Mouse (Mus musculus) stomach, embryonic 15.5 days (tissue): ENCODE measurements around the gene Osbpl3. TPM values are rescaled to one million over a fixed set of nuclear protein-coding genes. Genes with fewer than 3 reads are reported as not detected.

Experiments
- ATAC-seq: fragments of 200-750 bp; cut with Nextera tagmentation; 2 replicates; pipeline ENCODE4 v1.8.0; 2017; ENCODE audit warnings: low read depth, moderate number of reproducible peaks, moderate TSS enrichment; ENCODE audit not compliant: insufficient read depth, low FRiP score
- H3K27ac ChIP-seq: fragments of 300-500 bp; sonication (generic); 2 replicates; pipeline ENCODE4 v1.5.1; 2015; ENCODE audit warnings: mild to moderate bottlenecking, inconsistent platforms
- H3K27me3 ChIP-seq: fragments of 300-500 bp; sonication (generic); replicated peaks from 2 replicates; pipeline ENCODE4 v1.6.1; 2015; ENCODE audit warnings: inconsistent platforms
- H3K36me3 ChIP-seq: fragments of 300-500 bp; sonication (generic); 2 replicates; pipeline ENCODE4 v1.6.1; 2015; ENCODE audit warnings: inconsistent platforms
- H3K4me1 ChIP-seq: fragments of 300-500 bp; sonication (generic); 2 replicates; pipeline ENCODE4 v1.6.1; 2015; ENCODE audit warnings: inconsistent platforms
- H3K4me2 ChIP-seq: fragments of 300-500 bp; sonication (generic); 2 replicates; pipeline ENCODE4 v1.6.1; 2015; ENCODE audit warnings: mild to moderate bottlenecking, inconsistent platforms
- H3K4me3 ChIP-seq: fragments of 300-500 bp; sonication (generic); replicated peaks from 2 replicates; pipeline ENCODE4 v1.5.1; 2015; ENCODE audit warnings: inconsistent platforms
- H3K9ac ChIP-seq: fragments of 300-500 bp; sonication (generic); 2 replicates; pipeline ENCODE4 v1.6.1; 2015; ENCODE audit warnings: inconsistent platforms
- H3K9me3 ChIP-seq: fragments of 300-500 bp; sonication (generic); 2 replicates; pipeline ENCODE4 v1.6.1; 2016; ENCODE audit warnings: inconsistent platforms
- WGBS: fragments of 180-500 bp; shearing (Covaris S2); methylation state at CpG from one replicate; pipeline ENCODE4 v1.1.7; 2015; 5-methylcytosine and 5-hydroxymethylcytosine counted together
- polyA plus RNA-seq: library from polyadenylated mRNA; unstranded; fragments of >200 nt; fragmentation: Nextera tagmentation; extraction: Ambion mirVana; gene quantifications from 2 replicates; pipeline ENCODE4 v1.2.1, GENCODE M21; 2015

The Osbpl3 gene
- polyA plus RNA-seq, 1 experiment from 2014 or later, result 12.0 TPM

GRCm38 (mm10) chr6:50294128-50294527 lies 161.9 kb downstream of the Osbpl3 start:
- no peak; the same call in 1 of the 2 replicates for ATAC-seq
- Histone ChIP-seq H3K4me3 (no peak overlapping the region), H3K27ac (no peak overlapping the region), H3K4me2 (no peak overlapping the region), H3K27me3 (no peaks in the 10 kb centered on the region), H3K4me1 (no peaks in the 10 kb centered on the region), H3K9me3 (no peaks in the 10 kb centered on the region), H3K36me3 (no peaks in the 10 kb centered on the region), H3K9ac (no peak overlapping the region)
- 45% methylated on average over 1 of the region's 1 CpGs for WGBS

- H3K9me3 ChIP-seq, result no peaks in the 10 kb centered on the region
- ATAC-seq, result no peak
- H3K9ac ChIP-seq, result no peak overlapping the region
- no peaks in the 10 kb centered on the region for H3K4me1 ChIP-seq
- 85% methylated on average over 4 of the region's 4 CpGs for WGBS
- no peaks in the 10 kb centered on the region for H3K27me3 ChIP-seq
- H3K27ac ChIP-seq, result no peak overlapping the region
- no peaks in the 10 kb centered on the region for H3K36me3 ChIP-seq
- H3K4me3 ChIP-seq, result no peak overlapping the region
- no peak overlapping the region for H3K4me2 ChIP-seq
Measured at GRCm38 (mm10) chr6:50291650-50292049, 164.4 kb downstream of the Osbpl3 start.

DNA sequence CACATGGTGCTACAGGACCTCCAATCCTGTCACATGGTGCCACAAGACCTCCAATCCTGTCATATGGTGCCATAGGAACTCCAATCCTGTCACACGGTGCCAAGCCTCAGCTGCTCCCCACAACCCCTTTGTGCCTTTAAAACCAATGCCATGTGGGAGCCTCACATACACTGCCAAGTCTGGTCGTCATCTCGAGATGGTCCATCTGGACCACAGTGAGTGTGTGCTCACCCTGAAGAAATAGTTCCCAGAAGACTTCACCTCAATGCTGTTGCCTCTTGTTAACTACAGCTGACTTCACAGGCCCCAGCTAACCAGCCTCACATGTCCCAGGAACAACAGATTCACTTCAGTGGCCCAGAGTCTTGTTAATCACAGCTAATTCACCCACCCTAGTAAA lies 169.1 kb downstream of the Osbpl3 start:
- Histone ChIP-seq H3K4me1 (no peaks in the 10 kb centered on the region), H3K36me3 (no peaks in the 10 kb centered on the region), H3K4me2 (no peak overlapping the region), H3K9ac (no peak overlapping the region), H3K27ac (no peak overlapping the region), H3K9me3 (no peaks in the 10 kb centered on the region), H3K4me3 (no peak overlapping the region), H3K27me3 (no peaks in the 10 kb centered on the region)
- no peak for ATAC-seq
- 91% methylated on average over 3 of the region's 3 CpGs for WGBS

- Histone ChIP-seq H3K36me3 (no peaks in the 10 kb centered on the region), H3K27ac (no peak overlapping the region), H3K9me3 (no peaks in the 10 kb centered on the region), H3K4me3 (no peak overlapping the region), H3K9ac (no peak overlapping the region), H3K27me3 (no peaks in the 10 kb centered on the region), H3K4me2 (no peak overlapping the region), H3K4me1 (no peaks in the 10 kb centered on the region)
- WGBS, result 71% methylated on average over 7 of the region's 7 CpGs
- no peak for ATAC-seq
Measured at GRCm38 (mm10) chr6:50279642-50280041, 176.4 kb downstream of the Osbpl3 start.

DNA sequence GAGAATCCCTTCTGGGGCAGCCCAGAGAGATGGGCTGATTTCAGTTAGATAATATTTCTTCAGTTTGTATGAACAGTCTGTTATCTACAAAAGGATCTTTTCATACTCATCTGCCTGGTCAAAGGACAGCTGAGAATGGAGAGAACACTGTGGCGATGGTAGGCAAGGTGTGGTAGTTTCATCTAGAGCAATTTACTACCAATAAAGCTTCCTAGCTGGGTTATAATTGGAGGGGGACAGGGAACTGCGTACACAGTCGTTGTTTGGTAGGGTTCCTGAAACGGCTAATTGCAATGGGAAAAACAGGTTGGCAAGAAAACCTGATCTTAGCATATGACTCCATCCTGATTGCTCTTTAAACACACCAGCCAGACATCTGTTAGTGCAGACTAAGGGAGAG lies 182.1 kb downstream of the Osbpl3 start:
- no peaks in the 10 kb centered on the region for H3K4me1 ChIP-seq
- H3K27ac ChIP-seq, result no peak overlapping the region
- ATAC-seq, result no peak
- no peaks in the 10 kb centered on the region for H3K27me3 ChIP-seq
- H3K4me2 ChIP-seq, result no peak overlapping the region
- no peak overlapping the region for H3K4me3 ChIP-seq
- H3K9me3 ChIP-seq, result no peaks in the 10 kb centered on the region
- 79% methylated on average over 4 of the region's 4 CpGs for WGBS
- H3K9ac ChIP-seq, result no peak overlapping the region
- H3K36me3 ChIP-seq, result no peaks in the 10 kb centered on the region

- Histone ChIP-seq H3K27me3 (no peaks in the 10 kb centered on the region), H3K4me1 (no peaks in the 10 kb centered on the region), H3K36me3 (no peaks in the 10 kb centered on the region), H3K27ac (no peak overlapping the region), H3K4me2 (no peak overlapping the region), H3K4me3 (no peak overlapping the region), H3K9ac (no peak overlapping the region), H3K9me3 (no peaks in the 10 kb centered on the region)
- no peak for ATAC-seq
- 69% methylated on average over 1 of the region's 1 CpGs for WGBS
Measured at GRCm38 (mm10) chr6:50273416-50273815, 182.6 kb downstream of the Osbpl3 start.

DNA sequence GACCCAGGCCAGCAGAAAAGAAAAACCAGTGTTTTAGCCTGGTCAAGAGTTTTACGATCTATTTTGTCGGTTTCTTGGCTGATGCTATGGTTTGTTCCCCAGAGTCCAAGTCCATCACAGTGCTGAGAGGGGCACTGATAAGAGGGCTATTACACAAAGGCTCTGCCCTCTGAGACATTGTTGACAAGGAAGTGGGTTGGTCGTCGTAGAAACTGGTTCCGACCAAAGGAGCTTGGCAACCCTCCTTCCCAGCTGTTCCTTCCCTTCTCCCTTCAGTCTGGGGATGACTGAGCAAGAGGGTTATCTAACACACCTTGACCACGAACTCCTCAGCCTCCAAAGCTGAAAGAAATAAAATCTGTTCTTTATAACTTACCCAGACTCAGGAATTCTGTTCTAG lies 192.3 kb downstream of the Osbpl3 start, which contains the start of gene Gsdme:
Gene Gsdme, minus strand, starts transcription at position 193 of the 400 bp plus-strand sequence.
- Histone ChIP-seq H3K27ac (no peak within 1 kb of the TSS), H3K9me3 (no peaks in the 10 kb centered on the region), H3K36me3 (no peaks in the 10 kb centered on the region), H3K4me1 (0 out of 2 replicates have a peak, but pooled peaks cover 5% of the 10 kb centered on the region), H3K9ac (no peak within 1 kb of the TSS), H3K4me2 (no peak within 1 kb of the TSS), H3K27me3 (no peaks in the 10 kb centered on the region), H3K4me3 (no peak within 1 kb of the TSS)
- ATAC-seq, result no peak
- 70% methylated on average over 6 of the region's 6 CpGs for WGBS

GRCm38 (mm10) chr6:50262310-50262709 lies 193.7 kb downstream of the Osbpl3 start:
- Histone ChIP-seq H3K4me2 (peak overlapping the region; percentile 80), H3K4me3 (peak overlapping the region; percentile 53), H3K9me3 (no peaks in the 10 kb centered on the region), H3K4me1 (0 out of 2 replicates have a peak, but pooled peaks cover 5% of the 10 kb centered on the region), H3K9ac (no peak overlapping the region), H3K36me3 (no peaks in the 10 kb centered on the region), H3K27ac (no peak overlapping the region), H3K27me3 (no peaks in the 10 kb centered on the region)
- ATAC-seq, result no peak
- WGBS, result 26% methylated on average over 7 of the region's 7 CpGs

DNA sequence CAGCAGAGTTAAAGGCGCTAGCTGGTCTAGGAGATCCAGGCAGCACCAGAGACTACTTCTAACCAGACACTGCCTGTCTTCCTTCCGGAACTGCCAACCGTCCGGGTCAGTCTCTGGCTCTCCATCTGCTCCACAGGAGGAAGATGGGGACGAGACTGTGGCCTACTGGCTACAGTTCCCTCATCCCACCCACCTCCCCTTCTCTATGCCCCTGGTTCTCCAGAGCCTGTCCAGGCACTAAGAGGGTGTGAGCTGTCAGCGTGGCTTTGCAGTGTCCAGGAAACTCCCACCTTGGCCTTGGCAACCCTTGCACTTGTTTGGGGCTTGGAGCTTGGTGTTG lies 194.1 kb downstream of the Osbpl3 start:
- Histone ChIP-seq H3K4me2 (peak overlapping the region; percentile 80), H3K27ac (peak overlapping the region; percentile 12; the same call in 1 of the 2 replicates), H3K4me1 (0 out of 2 replicates have a peak, but pooled peaks cover 5% of the 10 kb centered on the region), H3K9me3 (no peaks in the 10 kb centered on the region), H3K36me3 (no peaks in the 10 kb centered on the region), H3K4me3 (peak overlapping the region; percentile 53), H3K9ac (peak overlapping the region; percentile 17; the same call in 1 of the 2 replicates), H3K27me3 (no peaks in the 10 kb centered on the region)
- no peak for ATAC-seq
- WGBS, result 3% methylated on average over 6 of the region's 6 CpGs

- Histone ChIP-seq H3K27me3 (no peaks in the 10 kb centered on the region), H3K4me2 (peak overlapping the region; percentile 80), H3K4me3 (peak overlapping the region; percentile 53), H3K9ac (peak overlapping the region; percentile 17; the same call in 1 of the 2 replicates), H3K4me1 (0 out of 2 replicates have a peak, but pooled peaks cover 5% of the 10 kb centered on the region), H3K36me3 (no peaks in the 10 kb centered on the region), H3K9me3 (no peaks in the 10 kb centered on the region), H3K27ac (peak overlapping the region; percentile 12; the same call in 1 of the 2 replicates)
- WGBS, result 2% methylated on average over 34 of the region's 35 CpGs
- ATAC-seq, result peak; percentile 87; the same call in 1 of the 2 replicates
Measured at GRCm38 (mm10) chr6:50261201-50261921, 194.6 kb downstream of the Osbpl3 start.

GRCm38 (mm10) chr6:50255356-50255755 lies 200.6 kb downstream of the Osbpl3 start:
- Histone ChIP-seq H3K4me3 (no peak overlapping the region), H3K27ac (no peak overlapping the region), H3K9me3 (no peaks in the 10 kb centered on the region), H3K4me1 (no peaks in the 10 kb centered on the region), H3K9ac (no peak overlapping the region), H3K4me2 (no peak overlapping the region), H3K27me3 (no peaks in the 10 kb centered on the region), H3K36me3 (no peaks in the 10 kb centered on the region)
- no peak for ATAC-seq
- 70% methylated on average over 5 of the region's 5 CpGs for WGBS

- no peaks in the 10 kb centered on the region for H3K27me3 ChIP-seq
- H3K9ac ChIP-seq, result no peak overlapping the region
- WGBS, result 24% methylated on average over 10 of the region's 10 CpGs
- no peaks in the 10 kb centered on the region for H3K4me1 ChIP-seq
- H3K36me3 ChIP-seq, result no peaks in the 10 kb centered on the region
- no peak overlapping the region for H3K4me3 ChIP-seq
- no peaks in the 10 kb centered on the region for H3K9me3 ChIP-seq
- H3K27ac ChIP-seq, result 0 out of 2 replicates have a peak overlapping the region, but pooled peaks have one; percentile 18
- H3K4me2 ChIP-seq, result peak overlapping the region; percentile 40
- no peak for ATAC-seq
Measured at GRCm38 (mm10) chr6:50254723-50255184, 201.2 kb downstream of the Osbpl3 start.
